Mouse (Mus musculus): Measurements from ENCODE around the gene Taar6. TPM values are rescaled to one million over a fixed set of nuclear protein-coding genes. Genes with fewer than 3 reads are reported as not detected.

The Taar6 gene
- total RNA-seq (2023): not detected

GRCm38 (mm10) chr10:23985546-23985945, at the start of gene Taar6:
Taar6 (minus strand) TSS chr10:23985646.

GRCm38 (mm10) chr10:24026922-24027321, 41.5 kb upstream of the Taar6 start, which contains the start of gene Taar7d:
Taar7d (plus strand) TSS chr10:24027222.

GRCm38 (mm10) chr10:23999639-24000038, 14.2 kb upstream of the Taar6 start, which contains the start of gene Taar7b:
Taar7b (plus strand) TSS chr10:23999939.

GRCm38 (mm10) chr10:23993381-23993780, 7.9 kb upstream of the Taar6 start, which contains the start of gene Taar7a:
Taar7a (minus strand) TSS chr10:23993481.

DNA sequence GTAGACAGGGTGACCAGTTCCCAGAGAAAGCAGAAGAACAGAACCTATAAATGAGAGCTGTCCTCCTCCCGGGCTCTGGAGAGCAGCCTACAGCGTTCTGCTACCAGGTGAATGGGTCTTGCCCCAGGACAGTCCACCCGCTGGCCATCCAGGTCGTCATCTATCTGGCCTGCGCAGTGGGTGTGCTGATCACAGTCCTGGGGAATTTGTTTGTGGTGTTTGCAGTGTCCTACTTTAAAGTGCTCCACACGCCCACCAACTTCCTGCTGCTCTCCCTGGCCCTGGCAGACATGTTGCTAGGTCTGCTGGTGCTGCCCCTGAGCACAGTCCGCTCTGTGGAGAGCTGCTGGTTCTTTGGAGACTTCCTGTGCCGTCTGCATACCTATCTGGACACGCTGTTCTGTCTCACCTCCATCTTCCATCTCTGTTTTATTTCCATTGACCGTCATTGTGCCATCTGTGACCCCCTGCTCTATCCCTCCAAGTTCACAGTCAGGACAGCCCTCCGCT, 14.7 kb downstream of the Taar6 start, which contains the start of gene Taar5:
Gene Taar5 (plus strand): TSS at position 51 of the 510 bp plus-strand sequence.

DNA sequence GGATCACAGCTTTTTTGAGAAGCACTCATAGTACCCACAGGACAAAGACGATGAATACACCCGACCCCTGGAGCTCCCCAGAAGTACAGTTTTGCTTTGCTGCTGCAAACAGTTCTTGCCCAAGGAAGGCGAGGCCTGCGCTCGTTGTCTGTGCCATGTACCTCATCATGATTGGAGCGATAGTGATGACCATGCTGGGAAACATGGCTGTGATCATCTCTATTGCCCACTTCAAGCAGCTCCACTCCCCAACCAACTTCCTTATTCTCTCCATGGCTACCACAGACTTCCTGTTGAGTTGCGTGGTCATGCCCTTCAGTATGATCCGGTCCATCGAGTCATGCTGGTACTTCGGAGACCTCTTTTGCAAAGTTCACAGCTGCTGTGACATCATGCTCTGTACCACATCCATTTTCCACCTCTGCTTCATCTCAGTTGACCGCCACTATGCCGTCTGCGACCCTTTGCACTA, 25.0 kb downstream of the Taar6 start, which contains the start of gene Taar4:
Gene Taar4 (plus strand): TSS at position 51 of the 472 bp plus-strand sequence.

GRCm38 (mm10) chr10:23949508-23950005, 35.9 kb downstream of the Taar6 start, which contains the start of gene Taar3:
Taar3 (plus strand) TSS chr10:23949558.

GRCm38 (mm10) chr10:23938312-23938711, 47.1 kb downstream of the Taar6 start, which contains the start of gene Taar2:
Taar2 (plus strand) TSS chr10:23938572.

Other genes starting within 250 kb of the Taar6 start
- 100 to 1,000 TPM; 279 to 602 TPM for gene Rps12, start 198.4 kb downstream of the Taar6 start, total RNA-seq (2023)
- under 1 TPM; 0.11 to 0.13 TPM for gene Slc18b1, start 188.7 kb downstream of the Taar6 start, total RNA-seq (2023)
- 10 to 100 TPM; 46.2 to 52.7 TPM for gene Vnn3, start 134.2 kb downstream of the Taar6 start, total RNA-seq (2023)
- gene Vnn1, start 91.0 kb downstream of the Taar6 start, total RNA-seq (2023): under 1 TPM in 1 of 2 experiments, not detected in 1; 0.22 TPM
- gene Taar1, start 65.3 kb downstream of the Taar6 start, total RNA-seq (2023): not detected
- not detected for gene Taar2, start 47.1 kb downstream of the Taar6 start, total RNA-seq (2023)
- not detected for gene Taar3, start 36.1 kb downstream of the Taar6 start, total RNA-seq (2023)
- not detected for gene Taar4, start 25.2 kb downstream of the Taar6 start, total RNA-seq (2023)
- gene Taar5, start 14.9 kb downstream of the Taar6 start, total RNA-seq (2023): not detected
- not detected for gene Taar7a, start 7.8 kb upstream of the Taar6 start, total RNA-seq (2023)
- not detected for gene Taar7b, start 14.3 kb upstream of the Taar6 start, total RNA-seq (2023)
- gene Taar7d, start 41.6 kb upstream of the Taar6 start, total RNA-seq (2023): not detected
- not detected for gene Taar7e, start 52.0 kb upstream of the Taar6 start, total RNA-seq (2023)
- gene Taar7f, start 63.9 kb upstream of the Taar6 start, total RNA-seq (2023): not detected
- gene Taar8a, start 90.9 kb upstream of the Taar6 start, total RNA-seq (2023): not detected
- not detected for gene Taar8b, start 106.6 kb upstream of the Taar6 start, total RNA-seq (2023)
- gene Taar8c, start 116.3 kb upstream of the Taar6 start, total RNA-seq (2023): not detected
- gene Taar9, start 123.9 kb upstream of the Taar6 start, total RNA-seq (2023): not detected
- gene Stx7, start 163.7 kb upstream of the Taar6 start, total RNA-seq (2023): 100 to 1,000 TPM; 103 to 104 TPM
- not detected for gene Moxd1, start 237.9 kb upstream of the Taar6 start, total RNA-seq (2023)

Measured in neutrophil, adult 59 days (primary cell).